Mouse (Mus musculus) cerebellum, adult 11 months (tissue): ENCODE measurements around the gene Gm49366.
A peak's percentile ranks its signal among the peaks of the same experiment; 100 is the strongest.
"Not testable (repeated sequence)": the region's sequence is repeated elsewhere in the genome, so short reads cannot be mapped to it uniquely, and the experiment has no call there.

Experiments
- DNase-seq: peaks from one replicate; pipeline ENCODE4 v3.0.0; 2022

Gene Gm49366

DNA sequence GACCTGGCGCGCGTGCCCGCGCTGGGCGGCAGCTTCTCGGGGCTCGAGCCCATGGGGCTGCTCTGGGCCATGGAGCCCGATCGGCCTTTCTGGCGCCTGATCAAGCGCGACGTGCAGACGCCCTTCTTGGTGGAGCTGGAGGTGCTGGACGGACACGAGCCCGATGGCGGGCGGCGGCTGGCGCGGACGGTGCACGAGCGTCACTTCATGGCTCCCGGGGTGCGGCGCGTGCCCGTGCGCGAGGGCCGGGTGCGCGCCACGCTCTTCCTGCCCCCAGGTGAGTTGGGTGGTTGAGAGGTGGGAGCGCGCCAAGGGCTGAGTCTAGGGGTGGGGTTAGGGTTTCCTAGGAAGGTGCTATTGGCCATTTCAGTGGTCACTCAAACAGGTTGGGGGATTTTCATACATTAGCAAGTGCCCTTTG is at the start of gene Gm49366:
TSS of gene Gm49366 (plus strand) at position 245 of the 421 bp plus-strand sequence.
- DNase-seq, result peak; percentile 47

DNA sequence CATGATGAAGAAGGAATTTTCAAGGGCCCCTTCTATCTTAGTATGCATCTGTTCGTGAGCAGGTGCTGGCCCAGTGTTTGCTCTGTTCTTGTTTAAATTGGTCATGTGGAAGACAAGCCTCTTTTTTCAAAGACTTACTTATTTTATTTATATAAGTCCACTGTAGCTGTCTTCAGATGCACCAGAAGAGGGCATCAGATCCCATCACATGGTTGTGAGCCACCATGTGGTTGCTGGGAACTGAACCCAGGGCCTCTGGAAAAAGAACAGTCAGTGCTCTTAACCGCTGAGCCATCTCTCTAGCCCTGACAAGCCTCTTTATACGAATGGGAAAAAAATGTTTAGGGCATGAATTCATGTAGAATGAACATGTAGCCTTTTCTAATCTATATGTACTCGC is 49.4 kb upstream of the Gm49366 start:
- DNase-seq, result no peak

DNA sequence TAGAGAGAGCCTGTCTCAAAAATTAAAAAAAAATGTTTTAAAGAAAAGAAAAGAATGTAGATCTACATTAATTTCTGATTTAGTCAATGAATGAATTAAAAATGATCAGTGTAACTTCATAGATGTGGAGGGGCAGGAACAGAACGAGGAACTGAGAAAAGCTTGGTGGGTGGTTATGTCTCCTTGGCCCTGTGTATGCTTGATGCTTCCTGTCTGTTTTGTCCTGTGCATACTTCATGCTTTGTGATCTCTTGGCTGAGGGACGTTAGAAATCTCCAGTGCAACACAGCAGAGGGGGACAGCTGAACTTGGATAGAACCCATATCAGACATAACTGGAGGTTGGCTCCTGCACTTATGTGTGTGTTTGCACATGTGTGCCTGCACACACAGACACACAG is 41.5 kb upstream of the Gm49366 start:
- DNase-seq, result no peak

DNA sequence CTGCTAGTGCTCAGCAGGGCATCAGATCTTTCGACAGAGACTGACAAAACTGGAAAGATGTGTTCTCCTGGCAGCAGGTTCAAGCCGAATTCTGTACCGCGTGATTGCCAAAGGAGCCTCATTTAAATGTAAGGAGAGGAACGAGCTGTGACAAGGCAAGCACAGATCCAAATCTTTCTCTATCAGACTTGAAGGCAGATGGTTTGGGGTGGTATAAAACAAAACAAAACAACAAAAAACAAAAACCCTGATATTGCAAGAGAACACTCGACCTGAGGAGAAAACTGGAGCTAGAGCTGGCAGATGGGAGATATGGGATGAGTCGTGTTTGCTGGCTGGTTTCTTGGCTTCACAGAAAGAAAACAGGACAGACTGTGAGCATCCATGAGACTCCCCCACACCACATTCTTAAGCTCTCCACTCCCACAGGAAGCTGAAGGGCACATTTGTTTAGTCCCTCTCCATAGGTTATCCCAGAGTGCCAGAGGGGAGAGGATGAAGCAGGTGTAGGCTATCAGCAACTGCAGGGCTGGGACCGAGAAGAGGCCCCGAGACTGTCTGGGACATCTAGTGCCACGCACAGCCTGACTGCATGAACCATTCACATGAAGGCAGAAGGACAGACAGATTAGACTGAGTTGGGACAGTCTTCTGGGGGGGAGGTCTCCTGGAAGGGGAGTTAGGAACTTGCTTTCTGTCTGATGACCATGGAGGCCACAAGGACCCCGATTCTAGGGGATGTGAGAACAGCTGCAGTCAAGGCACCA is 40.2 kb upstream of the Gm49366 start:
- no peak for DNase-seq

DNA sequence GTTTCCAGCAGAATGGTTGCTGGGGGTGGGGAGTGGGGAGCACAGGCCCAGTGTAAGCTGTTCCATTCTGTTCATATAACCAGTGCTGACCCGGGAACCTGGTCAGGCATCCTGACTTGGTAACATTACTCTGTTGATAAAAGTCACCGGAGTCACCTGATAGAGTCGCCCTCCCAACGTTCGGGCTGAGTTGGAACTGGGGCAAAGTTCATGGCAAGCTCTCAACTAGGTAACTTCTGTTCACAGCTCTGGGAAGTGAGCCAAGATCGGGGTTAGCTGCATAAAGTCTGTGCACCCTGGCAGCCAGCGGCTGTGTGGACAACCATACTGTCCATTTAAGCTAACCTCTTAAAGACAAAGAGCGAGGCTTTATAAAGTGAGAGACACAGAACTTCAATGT is 39.5 kb upstream of the Gm49366 start:
- not testable (repeated sequence) for DNase-seq

DNA sequence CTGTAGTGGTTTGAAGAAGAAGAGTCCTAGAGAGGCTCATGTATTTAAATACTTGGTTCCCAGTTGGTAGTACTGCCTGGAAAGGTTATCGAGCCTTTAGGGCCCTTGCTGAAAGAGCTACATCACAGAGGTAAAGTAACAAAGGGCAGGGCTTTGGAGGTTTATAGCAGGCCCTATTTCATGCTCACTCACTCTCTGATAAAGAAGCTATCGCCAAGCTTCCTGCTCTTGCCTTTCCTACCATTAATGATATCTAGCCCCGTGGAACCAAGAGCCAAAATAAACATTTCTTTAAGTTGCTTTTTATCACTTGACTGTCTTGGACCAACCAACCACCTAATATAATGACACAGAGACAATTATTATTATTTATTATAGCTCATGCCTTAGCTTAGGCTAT is 38.3 kb upstream of the Gm49366 start:
- no peak for DNase-seq

DNA sequence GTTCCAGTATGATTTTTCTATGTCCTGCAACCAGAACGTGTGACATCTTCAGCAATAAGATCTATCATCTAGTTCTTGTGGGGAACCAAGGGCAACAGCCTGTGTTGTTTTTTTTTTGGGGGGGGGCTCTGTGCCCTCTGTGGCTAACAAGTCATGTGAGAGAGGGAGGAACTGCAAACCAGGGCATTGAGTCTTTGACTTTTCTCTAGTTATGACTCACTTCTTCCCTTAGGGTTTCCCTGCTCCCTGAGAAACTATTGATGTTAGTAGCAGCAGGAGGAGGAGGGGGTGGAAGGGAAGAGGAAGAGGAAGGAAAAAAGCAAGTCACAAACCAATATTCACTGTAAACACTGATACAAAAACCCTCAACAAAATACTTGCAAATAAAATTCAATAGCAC is 34.9 kb upstream of the Gm49366 start:
- no peak for DNase-seq

DNA sequence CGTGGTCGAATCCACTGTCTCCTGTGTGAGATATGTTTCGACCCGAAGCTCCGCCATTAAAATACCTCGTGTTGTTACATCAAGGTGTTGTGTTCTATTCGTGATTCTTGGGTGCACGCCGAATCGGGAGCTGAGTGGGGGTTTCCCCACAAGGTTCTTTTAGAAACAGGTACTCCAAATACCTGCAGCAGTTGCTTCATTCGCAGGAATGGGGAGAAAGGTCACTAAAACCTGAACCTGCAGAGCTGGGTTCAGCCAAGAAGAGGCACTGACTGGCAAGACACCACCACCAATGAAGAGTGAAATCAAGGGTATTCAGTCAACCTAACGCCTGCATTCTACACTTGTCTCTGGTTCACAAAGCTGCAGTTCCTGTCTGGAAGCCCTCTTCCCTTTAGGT is 30.5 kb upstream of the Gm49366 start:
- no peak for DNase-seq

DNA sequence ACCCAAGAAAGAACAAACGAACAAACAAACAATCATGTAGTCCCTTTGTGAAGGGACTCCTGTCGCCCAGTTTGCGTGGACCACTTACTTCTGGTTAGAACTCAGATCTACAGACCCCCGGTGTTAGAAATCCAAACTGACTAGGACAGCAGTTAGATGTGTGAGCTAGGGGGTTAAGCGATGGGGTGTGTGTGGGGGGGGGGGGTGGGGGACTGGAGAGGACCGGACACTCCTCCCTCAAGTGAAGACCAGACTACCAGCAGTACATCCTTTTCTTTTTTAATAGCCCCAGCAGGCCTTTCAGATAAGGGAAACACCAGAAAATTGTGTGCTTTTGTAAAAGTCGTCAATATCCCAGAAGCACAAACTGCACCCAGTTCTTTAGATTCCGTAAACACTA is 30.0 kb upstream of the Gm49366 start:
- no peak for DNase-seq

DNA sequence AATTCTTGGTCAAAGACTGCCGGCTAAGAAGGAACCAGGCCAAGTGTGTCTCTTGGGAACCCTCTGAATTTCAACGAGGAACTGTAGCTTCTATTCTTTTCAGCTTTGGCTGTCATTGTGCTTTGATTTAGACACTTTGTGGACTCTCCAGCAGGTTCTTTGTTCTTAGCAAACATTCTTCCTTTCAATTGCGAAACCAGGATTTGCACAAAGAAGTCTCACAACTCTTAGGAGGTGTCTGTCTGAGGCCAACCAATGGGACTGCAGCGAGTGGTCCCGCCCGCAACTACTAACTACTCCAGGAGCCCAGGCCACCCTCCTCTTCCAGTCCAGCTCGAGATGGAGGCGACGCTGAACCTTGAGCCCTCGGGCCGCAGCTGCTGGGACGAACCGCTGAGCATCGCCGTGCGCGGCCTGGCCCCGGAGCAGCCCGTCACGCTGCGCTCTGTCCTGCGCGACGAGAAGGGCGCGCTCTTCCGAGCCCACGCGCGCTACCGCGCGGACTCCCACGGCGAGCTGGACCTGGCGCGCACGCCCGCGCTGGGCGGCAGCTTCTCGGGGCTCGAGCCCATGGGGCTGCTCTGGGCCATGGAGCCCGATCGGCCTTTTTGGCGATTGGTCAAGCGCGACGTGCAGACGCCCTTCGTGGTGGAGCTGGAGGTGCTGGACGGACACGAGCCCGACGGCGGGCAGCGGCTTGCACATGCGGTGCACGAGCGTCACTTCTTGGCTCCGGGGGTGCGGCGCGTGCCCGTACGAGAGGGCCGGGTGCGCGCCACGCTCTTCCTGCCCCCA is 29.4 kb upstream of the Gm49366 start, which contains the start of gene Acot1:
TSS of gene Acot1 (plus strand) at position 320 of the 795 bp plus-strand sequence.
- not testable (repeated sequence) for DNase-seq

DNA sequence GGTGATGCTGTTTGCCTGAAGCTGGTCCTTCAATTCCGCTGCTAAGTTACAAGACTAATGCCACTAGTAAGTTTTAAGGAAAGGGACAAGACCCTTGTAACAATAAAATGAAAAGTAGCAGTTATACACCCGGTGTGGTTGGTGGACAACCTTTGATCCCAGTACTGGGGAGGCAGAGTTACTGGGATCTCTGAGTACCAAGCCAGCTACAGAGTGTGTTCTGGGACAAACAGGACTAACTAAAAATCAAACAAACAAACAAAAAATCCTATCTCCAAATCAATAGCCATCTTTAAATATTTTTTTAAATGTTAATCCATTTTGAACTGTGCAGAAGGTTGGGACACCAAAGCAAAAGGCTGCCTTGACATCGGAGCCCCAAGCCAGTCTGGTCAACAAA is 28.5 kb upstream of the Gm49366 start:
- no peak for DNase-seq

DNA sequence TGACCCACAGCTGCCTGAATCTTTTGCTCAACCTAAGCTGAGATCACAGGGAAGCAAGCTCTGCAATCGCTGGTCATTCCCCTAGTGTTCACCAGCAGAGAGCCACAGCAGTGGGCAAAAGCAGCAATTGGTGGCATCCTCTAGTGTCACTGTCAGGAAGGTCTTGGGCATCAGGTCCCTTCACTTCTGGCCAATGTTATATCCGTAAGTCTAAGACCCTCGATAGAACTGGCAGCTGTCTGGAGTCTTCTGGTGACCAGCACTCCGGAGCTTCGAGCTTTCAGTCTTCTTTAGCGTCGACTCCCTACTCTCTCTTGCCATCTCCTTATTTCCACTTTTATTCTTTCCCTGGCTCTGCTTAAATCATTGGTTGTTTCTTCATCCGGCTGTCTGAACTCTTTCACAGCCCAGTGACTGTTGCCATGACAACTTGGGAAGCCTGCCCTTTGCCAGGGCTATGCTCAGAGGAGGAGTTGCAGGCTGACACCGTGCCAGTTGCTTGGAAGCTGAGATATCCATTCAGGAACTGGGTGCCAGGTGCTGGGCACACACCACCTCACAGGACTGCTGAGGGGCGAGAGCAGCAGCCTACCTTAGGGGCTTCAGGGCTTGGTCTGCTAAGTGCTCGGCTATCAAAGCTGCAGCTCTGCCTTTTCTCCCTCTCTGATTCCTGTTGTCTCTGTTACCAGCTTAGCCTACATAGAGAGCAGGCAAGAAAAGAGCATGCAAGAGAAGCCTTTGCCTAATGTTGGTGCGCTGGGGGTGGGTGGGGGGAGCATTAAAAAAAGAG is 27.3 kb upstream of the Gm49366 start:
- DNase-seq, result peak; percentile 64

DNA sequence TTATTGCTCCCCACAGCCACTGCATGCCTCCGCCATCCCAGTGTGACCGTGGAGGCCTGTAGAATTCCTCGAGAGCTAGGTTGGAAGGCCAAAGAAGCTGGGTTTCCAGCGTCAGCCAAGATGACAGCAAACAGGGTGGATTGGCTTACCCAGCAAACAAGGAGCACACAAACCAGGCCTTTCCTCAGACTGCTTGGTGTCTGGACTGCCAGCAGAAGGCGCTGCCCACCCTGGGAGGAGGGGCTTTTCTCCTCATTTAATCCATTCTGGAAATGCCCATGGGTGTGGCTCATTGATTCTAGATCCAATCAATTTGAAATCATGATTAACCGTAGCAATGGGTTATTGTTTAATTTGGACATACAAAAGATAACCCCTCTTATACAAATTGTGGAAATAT is 25.6 kb upstream of the Gm49366 start:
- no peak for DNase-seq

DNA sequence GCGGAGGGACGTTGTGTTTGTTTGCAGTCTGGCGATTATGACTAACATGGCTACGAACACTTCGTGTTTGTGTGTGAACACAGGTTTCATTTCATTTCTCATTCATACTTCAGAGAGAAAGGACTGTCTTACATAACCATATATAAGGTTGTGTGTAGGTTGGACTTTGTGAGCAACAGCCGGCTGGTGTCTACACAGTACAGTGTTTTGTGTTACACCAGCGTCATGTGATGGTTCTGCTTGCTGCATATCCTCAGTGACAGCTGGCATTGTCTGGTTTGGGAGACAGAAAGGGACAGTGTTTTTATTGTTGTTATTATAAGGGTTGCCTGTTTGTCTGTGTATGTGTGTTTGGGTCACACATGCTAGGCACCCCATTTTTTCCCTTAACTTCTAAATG is 25.0 kb upstream of the Gm49366 start:
- no peak for DNase-seq

DNA sequence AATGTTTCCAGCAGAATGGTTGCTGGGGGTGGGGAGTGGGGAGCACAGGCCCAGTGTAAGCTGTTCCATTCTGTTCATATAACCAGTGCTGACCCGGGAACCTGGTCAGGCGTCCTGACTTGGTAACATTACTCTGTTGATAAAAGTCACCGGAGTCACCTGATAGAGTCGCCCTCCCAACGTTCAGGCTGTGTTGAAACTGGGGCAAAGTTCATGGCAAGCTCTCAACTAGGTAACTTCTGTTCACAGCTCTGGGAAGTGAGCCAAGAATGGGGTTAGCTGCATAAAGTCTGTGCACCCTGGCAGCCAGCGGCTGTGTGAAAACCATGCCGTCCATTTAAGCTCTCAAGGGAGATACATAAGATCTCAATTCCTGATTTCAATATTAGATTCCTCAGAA is 18.2 kb upstream of the Gm49366 start:
- not testable (repeated sequence) for DNase-seq

DNA sequence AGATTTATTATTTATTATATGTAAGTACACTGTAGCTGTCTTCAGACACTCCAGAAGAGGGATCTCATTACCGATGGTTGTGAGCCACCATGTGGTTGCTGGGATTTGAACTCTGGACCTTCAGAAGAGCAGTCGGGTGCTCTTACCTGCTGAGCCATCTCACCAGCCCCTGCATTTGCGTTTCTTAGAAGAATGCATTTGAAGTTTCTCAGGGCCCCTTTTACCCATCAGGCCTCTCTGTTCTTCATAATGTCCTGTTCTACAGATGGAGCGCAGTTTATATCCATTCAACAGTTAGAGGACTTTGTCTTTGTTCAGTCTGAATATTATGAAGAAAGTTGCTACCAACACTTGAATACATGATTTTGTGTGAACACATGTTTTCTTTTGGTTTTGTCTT is 16.5 kb upstream of the Gm49366 start:
- not testable (repeated sequence) for DNase-seq

DNA sequence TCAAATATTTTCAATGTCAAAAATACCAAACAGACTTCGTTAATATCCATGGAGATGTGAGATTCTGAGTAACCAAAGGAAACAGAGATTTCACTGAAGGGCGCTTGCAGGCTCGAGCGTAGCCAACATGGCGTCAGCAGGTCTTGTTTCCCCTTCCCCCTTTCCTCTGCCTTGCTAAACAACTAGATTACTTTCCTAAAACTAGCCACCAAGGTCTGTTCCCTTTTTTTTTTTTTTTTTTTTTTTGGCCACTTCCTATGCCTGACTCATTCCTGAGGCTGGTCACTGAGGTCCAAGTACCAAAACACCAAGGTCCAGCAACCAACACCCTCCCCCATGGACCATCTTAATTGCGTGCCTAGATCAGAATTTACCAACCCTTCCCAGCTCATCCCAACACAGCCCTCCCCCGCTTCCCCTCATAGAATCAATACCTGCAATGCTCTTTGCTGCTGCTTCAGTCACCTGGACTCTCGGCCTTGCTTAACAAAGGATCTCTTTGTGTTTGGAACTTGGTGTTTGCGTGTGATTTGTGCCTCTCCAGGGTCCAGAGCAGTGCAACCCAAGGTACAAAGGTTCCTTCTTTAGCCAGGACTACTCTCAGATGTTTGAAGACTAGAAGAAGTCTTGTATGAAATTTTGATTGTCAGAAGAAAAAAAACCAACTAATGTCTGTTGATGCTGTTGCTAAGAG is 15.5 kb upstream of the Gm49366 start:
- no peak for DNase-seq

DNA sequence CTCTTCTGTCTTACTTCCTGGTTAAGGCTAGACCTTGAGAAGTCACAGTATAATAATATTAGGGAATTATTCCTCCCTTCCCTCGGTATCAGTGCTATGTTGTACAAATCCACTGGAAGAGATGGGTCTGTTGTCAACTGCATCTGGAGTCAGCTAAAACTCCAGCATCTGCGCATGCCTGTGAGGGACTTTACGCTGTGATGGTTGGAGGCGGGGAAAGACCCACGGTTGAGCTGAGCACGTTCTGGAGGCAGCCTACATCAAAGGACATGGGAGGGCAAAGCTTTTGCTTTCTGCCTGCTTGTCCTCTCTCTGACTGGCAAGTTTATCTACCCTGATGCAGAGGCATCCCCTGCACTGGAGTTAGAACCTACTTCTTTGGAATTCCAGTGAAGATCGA is 12.8 kb upstream of the Gm49366 start:
- no peak for DNase-seq

DNA sequence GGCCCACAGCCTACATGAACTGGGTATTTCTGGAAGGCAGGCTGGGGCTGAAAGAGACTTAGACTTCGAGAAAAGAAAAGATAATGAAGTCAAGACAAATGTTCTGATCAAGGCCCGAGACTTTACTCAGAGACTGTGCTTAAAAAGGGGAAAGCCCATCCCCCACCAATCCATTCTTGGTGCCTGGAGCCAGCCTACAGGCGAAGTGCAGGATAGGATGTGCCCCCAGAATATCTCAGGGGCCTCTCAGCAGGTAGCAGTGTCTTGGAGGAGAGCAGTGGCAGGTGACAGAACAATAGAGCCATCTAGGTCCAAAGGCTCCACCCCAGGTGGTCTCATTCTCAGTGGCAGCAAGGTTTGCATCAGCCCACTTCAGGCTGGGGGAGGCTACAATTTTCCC is 10.4 kb upstream of the Gm49366 start:
- not testable (repeated sequence) for DNase-seq

DNA sequence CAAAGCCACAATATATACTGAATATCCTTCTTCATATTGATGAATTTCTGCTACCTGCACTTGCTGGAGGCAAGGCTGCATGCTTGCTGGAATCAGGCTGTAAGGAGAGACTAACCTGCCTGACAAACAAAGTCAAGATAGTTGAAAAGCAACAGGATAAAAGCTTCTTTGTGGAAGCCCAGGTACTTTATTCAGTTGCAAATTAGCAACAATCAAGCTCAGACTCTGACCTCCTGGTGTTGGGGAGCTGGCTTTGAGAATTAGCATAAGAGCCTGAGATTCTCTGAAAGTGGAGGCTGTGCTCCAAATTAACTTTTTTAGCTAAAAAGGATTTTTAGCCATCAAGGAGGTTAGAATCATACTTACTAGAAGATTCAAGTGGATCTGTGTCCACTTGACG is 9.7 kb upstream of the Gm49366 start:
- not testable (repeated sequence) for DNase-seq

DNA sequence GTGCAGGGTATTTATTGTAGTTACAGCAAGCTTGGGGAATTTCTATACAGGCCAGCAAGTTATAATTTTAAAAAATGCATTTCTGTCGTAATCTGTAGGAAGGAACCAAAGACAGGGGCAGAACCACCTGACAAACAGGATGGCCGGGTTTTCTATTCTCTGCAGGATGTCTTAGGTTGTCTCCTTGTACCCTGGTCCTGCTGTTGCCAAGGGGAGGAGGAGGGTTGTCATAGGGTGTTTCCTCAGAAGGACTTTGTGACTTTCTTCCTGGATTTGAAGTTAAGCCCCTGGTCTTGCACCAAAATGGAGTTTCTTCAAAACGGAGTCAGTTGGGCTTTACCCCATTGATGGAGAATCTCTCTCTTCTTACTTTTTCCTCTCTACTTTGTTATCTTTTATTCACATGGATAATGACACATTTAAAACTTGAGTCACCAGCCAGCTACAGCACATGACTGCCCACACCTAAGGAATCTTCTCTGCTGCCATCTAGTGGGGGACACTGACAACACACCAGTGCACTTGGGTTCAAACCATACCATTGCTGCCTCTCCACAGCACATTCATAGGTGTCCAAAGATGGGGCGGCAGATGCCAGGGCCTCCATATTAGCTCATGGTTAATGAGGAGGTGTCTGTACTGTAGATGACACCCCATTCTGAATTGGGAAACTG is 7.9 kb upstream of the Gm49366 start:
- peak; percentile 73 for DNase-seq

DNA sequence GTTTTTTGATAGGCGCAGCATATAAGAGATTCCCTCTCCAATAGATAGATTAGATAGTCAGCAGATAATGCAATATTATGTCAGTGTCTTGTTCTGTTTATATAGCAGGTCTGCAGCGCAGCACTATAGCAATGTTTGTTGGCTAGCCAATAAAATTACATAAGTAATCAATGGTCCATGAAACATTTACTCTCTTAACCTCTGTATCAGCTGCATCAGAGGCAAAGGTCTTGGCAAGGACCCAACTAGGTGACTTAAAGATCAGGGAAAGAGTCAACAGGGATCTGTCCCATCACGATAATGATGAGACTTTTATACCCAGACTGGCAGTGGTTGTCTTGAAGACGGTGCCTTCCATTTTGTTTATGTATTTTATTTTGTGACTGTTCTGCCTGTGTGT is 5.9 kb upstream of the Gm49366 start:
- DNase-seq, result no peak
